Mouse (Mus musculus) layer of hippocampus, postnatal 25 days (tissue): ENCODE measurements around the gene Vmn2r75. TPM values are rescaled to one million over a fixed set of nuclear protein-coding genes. Genes with fewer than 3 reads are reported as not detected.
"Not testable (repeated sequence)": the region's sequence is repeated elsewhere in the genome, so short reads cannot be mapped to it uniquely, and the experiment has no call there.

Experiments
- DNase-seq, 2 experiments: peaks; one replicate each; pipeline ENCODE4 v3.0.0; 2022; ENCODE audit warnings: mixed read lengths in 2 of 2, low spot score in 1 of 2; ENCODE audit errors: extremely low spot score in 1 of 2
- total RNA-seq, 2 experiments: library from RNA; stranded (reverse); gene quantifications; 2 replicates each; pipeline ENCODE4 v1.2.3; 2021

Vmn2r75 gene
- total RNA-seq = not detected

DNA sequence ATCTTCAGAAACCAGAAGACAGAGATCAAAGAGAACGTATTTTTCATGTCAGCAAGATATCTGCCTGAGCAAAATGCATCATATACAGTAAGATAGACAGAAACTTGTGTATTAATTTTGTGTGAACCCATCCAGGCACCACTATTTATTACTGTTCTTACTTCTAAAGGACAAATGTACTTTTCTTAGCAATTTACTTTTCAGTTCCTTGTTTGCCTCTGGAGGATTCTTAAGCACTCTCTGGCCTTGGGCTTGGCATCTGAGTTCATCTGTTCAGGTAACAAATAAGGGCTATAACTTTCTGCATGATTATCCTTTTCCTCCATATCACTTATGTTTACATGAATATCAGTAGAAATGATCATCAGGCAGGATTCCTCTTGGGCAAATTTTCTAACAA lies at the start of gene Vmn2r75:
Gene Vmn2r75, minus strand, starts transcription at position 101 of the 400 bp plus-strand sequence.
- DNase-seq = not testable (repeated sequence)

DNA sequence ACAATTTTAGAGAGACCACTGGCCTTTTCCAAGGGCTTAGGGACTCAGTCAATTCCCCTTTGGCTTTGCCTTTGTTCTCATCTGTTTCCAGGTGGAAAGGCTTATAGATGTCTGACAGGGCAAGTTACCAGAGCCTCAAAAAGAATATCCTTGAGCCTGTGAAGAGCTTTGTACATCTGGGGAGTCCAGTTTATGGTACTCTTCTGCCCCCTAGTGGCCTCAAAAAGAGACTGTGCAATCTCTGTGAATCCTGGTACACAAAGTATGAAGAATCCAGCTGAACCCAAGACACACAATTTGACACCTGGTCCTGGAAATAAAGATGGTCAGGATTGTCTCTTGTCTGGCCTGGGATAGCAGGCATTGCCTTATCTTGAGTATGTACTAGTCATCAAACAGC lies 39.8 kb upstream of the Vmn2r75 start:
- DNase-seq = no peak

Other genes with a start within 250 kb of the Vmn2r75 start
- not detected for gene Vmn2r74, start 210.1 kb downstream of the Vmn2r75 start, total RNA-seq
- not detected for gene Vmn2r76, start 74.5 kb upstream of the Vmn2r75 start, total RNA-seq
- not detected for gene Olfr310, start 105.4 kb upstream of the Vmn2r75 start, total RNA-seq
- not detected for gene Olfr309, start 141.9 kb upstream of the Vmn2r75 start, total RNA-seq
- not detected for gene Olfr308, start 153.9 kb upstream of the Vmn2r75 start, total RNA-seq
- gene Olfr307, start 165.8 kb upstream of the Vmn2r75 start, total RNA-seq = not detected
- gene Olfr305, start 195.2 kb upstream of the Vmn2r75 start, total RNA-seq = not detected
- gene Olfr304, start 214.9 kb upstream of the Vmn2r75 start, total RNA-seq = not detected
- not detected for gene Olfr303, start 226.0 kb upstream of the Vmn2r75 start, total RNA-seq
- gene Olfr301, start 232.1 kb upstream of the Vmn2r75 start, total RNA-seq = not detected